Comparison of ENCODE assay signal across 13 mouse cellular contexts in genomic region chr17:19032721-19033120, GRCm38 (mm10). TPM values are rescaled to one million over a fixed set of nuclear protein-coding genes. Genes with fewer than 3 reads are reported as not detected.
DNase-seq lines count a peak whose midpoint lies in the region.
"Had no signal": no experiment of that assay in that cellular context is flagged by ENCODE, and none has a peak within 500 bp of the region (broad histone marks: within the 10 kb centered on the region; RNA-seq: fewer than 3 reads in every experiment).

No protein-coding gene starts in this region.

- peak; percentile 34 to 85 for DNase-seq in adrenal gland, adult (ENCODE audit: inconsistent age in 2 of 2, low spot score in 1 of 2)
- DNase-seq in adrenal gland, postnatal 25 days = no peak
- peak; percentile 34 for DNase-seq in adrenal gland, adult 8-10 months
- DNase-seq in adrenal gland, postnatal 4 days (ENCODE audit: low spot score in 2 of 2) = no peak
- no peak for DNase-seq in left cerebral cortex, adult 9 months (ENCODE audit: low spot score in 2 of 2)
- DNase-seq: B cell, adult 2 months; cerebellum, adult 11-12 months; cerebellum, adult 2 months; cerebellum, adult 9-10 months; cerebellum, postnatal 10 days; cerebellum, postnatal 25 days; forebrain, postnatal 0 days had no signal

RNA-seq across cellular contexts. Expression of gene Vmn2r98, which starts 20.5 kb away (rescaled TPM):
- total RNA-seq in adrenal gland, postnatal 25 days (2021) = not detected in 2 replicates
- total RNA-seq in adrenal gland, adult 8-10 months (2022) = not detected
- total RNA-seq in adrenal gland, postnatal 4 days (2021) = not detected
- total RNA-seq: CH12.LX; forebrain, postnatal 0 days had no signal

Comparison
In these comparisons a context has a peak if more than half of its experiments do, and no peak if none do; other contexts are left out.
1. DNase-seq: peak in adrenal gland, adult (2 of 2) and adrenal gland, adult 8-10 months (single experiment); none in adrenal gland, postnatal 25 days (single experiment), adrenal gland, postnatal 4 days (0 of 2) and left cerebral cortex, adult 9 months (0 of 2).